Mouse (Mus musculus): ENCODE data around the gene Syn3.
"Not testable (repeated sequence)": the region's sequence is repeated elsewhere in the genome, so short reads cannot be mapped to it uniquely, and the experiment has no call there.

The Syn3 gene

DNA sequence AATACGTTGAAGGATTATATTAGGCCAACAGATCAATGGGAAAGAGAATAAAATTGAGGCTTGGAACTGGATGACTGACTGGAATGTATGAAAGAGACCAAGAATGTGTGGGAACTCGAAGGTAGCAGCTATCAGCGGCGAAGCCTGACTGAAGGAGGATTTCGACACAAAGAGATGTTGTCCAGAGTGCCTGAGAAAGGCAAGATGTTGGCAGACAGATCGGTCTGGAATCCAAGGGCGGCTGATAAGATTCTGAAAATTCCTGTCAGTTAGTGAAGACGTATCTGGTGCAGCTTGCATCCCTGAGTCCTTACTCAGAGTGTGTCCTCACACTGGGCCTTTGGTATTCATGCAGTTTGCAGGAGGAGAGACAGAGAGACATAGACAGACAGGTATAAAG, 81.9 kb downstream of the Syn3 start:
- DNase-seq: no peak

- DNase-seq: no peak
Measured at GRCm38 (mm10) chr10:86410868-86411267, 87.8 kb downstream of the Syn3 start.

GRCm38 (mm10) chr10:86406952-86407351, 91.7 kb downstream of the Syn3 start:
- no peak for DNase-seq

DNA sequence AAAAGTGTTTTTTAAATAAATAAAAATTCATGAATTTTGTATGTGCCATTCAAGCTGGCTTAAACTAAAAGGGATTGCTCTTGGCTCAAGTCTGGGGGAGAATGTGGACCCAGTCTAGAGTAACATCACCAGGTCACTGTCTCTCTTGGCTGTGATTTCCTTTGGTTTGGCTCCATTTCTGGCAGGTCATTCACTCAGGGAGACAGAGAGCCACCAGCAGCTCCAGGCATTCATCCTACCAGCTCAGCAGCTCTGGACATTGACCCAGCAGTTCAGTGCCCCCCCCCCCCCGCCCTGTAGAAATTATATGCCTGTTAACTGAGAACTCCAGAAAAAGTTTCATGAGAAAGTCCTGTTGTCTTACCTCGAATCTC, 100.4 kb downstream of the Syn3 start:
- DNase-seq: no peak

DNA sequence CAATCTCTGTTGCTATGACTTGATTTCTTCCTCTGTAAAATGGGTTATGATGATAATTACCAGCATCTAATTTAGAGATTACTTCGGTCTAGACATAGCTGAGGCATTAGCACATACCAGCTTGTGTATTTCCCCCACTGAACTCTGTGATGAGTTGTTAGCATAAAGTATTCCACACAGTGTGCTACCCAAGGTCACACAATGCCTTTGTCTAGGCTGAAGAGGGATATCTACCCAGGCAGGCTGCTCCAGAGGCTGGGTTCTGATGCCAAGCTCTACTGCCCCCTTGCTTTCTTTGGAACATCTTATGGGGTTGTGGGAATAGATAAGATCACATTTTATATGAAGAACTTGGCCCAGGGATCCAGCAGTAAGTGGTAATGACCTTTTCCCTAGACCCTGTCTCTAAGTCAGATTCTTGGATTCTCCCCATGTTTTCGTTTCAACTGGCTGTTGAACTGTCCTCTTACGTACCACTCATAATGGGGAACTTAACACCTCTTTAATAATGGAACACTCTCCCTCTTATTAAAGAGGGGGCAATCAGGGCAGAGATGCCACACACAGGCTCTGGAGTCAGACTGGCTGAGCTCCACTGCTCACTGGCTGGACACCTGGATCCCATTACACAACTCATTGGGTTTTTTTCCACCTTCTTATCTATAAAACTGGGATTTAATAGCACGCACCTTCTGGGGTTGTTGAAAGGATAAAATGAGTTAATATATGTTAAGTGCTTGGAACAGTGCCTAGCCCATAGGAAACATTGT, 100.9 kb downstream of the Syn3 start:
- DNase-seq: no peak

- DNase-seq: no peak
Measured at GRCm38 (mm10) chr10:86392399-86392798, 106.3 kb downstream of the Syn3 start.

GRCm38 (mm10) chr10:86389913-86390312, 108.8 kb downstream of the Syn3 start:
- no peak for DNase-seq

- no peak for DNase-seq
Measured at GRCm38 (mm10) chr10:86389357-86389756, 109.3 kb downstream of the Syn3 start.

DNA sequence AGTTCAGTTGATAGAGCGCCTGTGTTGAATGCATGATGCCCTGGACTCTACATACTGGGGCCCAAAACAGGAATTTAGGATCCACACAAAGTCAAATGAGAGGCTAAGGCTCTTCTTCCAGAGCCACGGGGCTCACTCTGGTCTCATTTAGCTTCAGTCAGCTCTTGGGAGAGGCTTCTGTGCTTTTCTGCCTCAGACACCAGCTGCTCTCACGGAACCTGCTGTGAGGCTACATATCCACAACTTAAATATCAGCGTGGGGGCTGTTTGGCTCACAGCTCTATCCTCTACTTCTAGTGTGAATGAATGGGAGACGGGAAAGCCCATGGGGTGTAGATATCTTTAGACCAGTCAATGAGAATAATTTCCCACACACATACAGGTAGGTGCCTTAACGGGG, 109.9 kb downstream of the Syn3 start:
- peak; percentile 19 for DNase-seq

GRCm38 (mm10) chr10:86387821-86388440, 110.8 kb downstream of the Syn3 start:
- peak; percentile 77 for DNase-seq

DNA sequence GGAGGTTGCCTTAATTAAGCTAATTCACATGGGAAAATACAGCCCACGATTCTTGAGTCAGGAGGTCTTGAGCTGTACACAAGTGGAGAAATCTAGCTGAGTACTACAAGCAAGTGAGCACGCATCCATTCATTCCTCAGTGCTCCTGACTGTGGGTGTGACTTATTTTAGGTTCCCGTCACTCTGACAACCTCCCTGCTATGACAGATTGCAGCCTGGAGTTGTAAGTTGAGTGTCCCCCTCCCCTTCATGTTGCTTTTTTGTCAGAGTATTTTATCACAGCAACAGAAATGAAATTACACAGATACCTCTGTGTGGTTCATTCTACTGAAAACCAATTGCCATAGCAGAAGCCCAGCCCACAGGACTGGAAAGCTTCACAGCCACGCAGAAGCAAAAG, 112.5 kb downstream of the Syn3 start:
- no peak for DNase-seq

GRCm38 (mm10) chr10:86385656-86386055, 113.0 kb downstream of the Syn3 start:
- DNase-seq: no peak

DNA sequence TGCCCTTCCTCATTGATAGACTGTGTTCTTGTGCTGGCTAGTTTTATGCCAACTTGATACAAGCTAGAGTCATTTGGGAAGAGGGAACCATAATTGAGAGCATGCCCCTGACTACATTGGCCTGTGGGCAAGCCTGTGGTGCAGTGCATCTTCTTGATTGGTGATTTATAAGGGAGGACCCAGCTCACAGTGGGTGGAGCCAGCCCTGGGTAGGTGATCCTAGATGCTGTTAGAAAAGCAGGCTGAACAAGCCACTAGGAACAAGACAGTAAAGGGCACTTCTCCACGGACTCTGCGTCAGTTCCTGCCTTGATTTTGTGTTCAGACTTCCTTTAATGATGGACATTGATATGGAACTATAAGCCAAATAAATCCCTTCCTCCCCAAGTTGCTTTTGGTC, 114.0 kb downstream of the Syn3 start:
- no peak for DNase-seq

- DNase-seq: no peak
Measured at GRCm38 (mm10) chr10:86381922-86382260, 116.8 kb downstream of the Syn3 start.

- no peak for DNase-seq
Measured at GRCm38 (mm10) chr10:86381150-86381921, 117.4 kb downstream of the Syn3 start.

DNA sequence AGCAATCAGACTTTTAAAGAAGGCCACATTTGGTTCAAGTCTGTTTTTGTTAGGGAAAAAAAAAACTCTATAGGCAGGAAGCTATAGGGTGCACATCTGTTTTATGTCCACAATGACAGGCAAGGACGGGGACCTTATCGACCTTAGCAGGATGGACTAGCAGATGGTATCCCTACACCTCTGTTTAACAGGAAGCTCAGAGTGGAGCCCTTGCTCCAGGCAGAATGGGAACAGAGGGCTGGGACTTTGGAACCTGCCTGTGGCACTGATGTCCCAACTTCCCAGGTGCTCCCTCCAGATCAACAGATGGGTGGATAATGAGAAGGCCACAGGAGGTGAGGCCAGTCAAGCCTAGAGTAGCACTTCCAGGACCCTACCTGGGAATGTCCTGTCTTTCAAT, 118.1 kb downstream of the Syn3 start:
- DNase-seq: no peak

DNA sequence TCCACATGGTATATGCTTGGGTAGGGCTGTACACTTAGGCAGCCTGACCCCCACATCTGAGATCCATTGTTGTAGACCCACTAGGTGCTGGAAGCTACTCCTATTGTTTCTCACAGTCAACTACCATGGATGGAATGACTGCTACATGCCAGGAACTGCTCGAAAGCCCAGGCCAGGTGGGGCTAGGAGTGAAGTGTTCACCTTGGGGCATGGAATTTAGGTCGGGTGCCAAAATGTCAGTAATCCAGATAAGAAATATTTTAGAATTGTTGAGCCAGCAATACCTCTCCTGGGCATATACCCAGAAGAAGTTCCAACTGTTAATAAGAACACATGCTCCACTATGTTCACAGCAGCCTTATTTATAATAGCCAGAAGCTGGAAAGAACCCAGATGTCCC, 119.9 kb downstream of the Syn3 start:
- not testable (repeated sequence) for DNase-seq

GRCm38 (mm10) chr10:86376392-86377185, 122.1 kb downstream of the Syn3 start:
- DNase-seq: no peak

DNA sequence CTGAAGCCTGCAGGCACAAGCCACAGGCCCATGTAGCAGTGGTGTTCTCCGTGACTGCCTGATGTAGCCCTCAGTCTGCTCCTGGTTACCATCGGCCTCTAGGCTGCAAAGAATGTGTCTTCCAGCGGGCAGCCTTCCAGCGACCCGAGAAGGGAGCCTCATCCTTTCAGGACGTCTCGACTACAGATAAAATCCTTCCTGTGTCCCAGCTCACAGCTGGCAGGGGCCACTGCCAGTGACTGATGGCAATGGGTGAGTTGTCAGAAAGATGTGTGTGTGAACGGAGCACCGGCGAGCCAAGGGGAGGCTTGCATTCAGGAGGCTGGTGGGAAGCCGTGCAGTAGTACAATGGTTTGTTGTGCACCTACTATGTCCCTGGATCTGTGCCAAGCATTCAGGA, 122.8 kb downstream of the Syn3 start:
- no peak for DNase-seq

- no peak for DNase-seq
Measured at GRCm38 (mm10) chr10:86374061-86374460, 124.6 kb downstream of the Syn3 start.

DNA sequence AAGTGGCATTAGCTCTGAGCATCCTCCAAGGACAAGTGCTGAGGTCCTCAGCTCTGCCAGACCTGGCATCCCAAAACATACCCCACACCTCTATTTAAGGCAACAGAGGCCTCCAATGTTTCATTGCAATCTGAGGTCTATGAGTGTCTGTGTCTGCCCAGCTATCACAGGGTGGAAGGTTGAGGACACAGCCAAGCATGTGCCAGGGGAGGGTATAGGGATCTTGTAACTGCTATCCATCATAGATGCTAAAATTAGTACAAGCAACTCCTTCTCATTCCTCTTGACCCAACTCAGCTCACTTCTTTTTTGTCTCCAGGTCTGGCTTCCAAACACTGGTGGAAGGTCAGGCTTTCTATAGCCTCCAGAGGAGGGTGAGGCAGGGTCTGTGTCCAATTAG, 127.1 kb downstream of the Syn3 start:
- no peak for DNase-seq

GRCm38 (mm10) chr10:86369346-86369745, 129.3 kb downstream of the Syn3 start:
- no peak for DNase-seq

DNA sequence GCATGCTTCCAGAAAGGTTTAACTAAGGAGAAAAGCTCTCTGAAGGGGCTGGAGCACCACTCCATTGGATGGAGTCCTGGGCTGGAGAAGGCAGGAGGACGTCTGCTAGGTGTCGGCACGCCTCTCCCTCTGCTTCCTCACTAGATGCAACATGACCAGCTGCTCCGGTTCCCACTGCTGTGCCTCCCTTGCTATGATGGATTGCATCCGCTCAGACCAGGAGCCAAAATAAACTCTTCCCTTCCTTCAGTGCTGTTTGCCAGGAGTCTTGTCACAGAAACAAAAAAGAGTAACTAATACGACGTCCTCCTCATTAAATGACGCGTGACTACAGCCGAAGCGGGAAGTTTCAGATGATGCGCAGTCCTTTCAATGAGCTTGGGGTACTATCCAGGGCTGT, 129.9 kb downstream of the Syn3 start:
- no peak for DNase-seq

All from cerebellum, adult 11-12 months (tissue).